Mouse (Mus musculus) heart, postnatal 10 days (tissue): ENCODE data around the gene Tdrkh. TPM values are rescaled to one million over a fixed set of nuclear protein-coding genes. Genes with fewer than 3 reads are reported as not detected.

ENCODE experiments used
- DNase-seq, 2 experiments: peaks; one replicate each; pipeline ENCODE4 v3.0.0; 2021
- intact Hi-C: fragments of 180-260 bp; cut with DNase I; formaldehyde crosslinking; loops from one replicate; pipeline ENCODE4 v1.15.1; 2025
- total RNA-seq, 2 experiments: library from RNA; stranded (reverse); gene quantifications; 2 replicates each; pipeline ENCODE4 v1.2.3; 2021

Gene Tdrkh
- total RNA-seq, 2 experiments from 2014 or later: 6.2 to 6.3 TPM

- DNase-seq: no peak
- intact Hi-C loops: loop anchor here (10.0 kb wide), 1 partner anchor 395 kb away; no protein-coding TSS in a partner anchor
Observed at GRCm38 (mm10) chr3:94449377-94449776, 36.3 kb downstream of the Tdrkh start.

GRCm38 (mm10) chr3:94456529-94457000 lies 43.5 kb downstream of the Tdrkh start:
- peak; percentile 85 to 89 for DNase-seq
- intact Hi-C loops: loop anchor here (1.0 to 5.0 kb wide), 4 partner anchors 46 to 446 kb away; partner anchors contain the start of gene Snx27

GRCm38 (mm10) chr3:94457055-94457454 lies 44.0 kb downstream of the Tdrkh start:
- intact Hi-C loops: loop anchor here (5.0 kb wide), 2 partner anchors 125 to 445 kb away; partner anchors contain the start of gene Snx27
- DNase-seq: no peak

GRCm38 (mm10) chr3:94459834-94460233 lies 46.8 kb downstream of the Tdrkh start:
- intact Hi-C loops: loop anchor here (5.0 kb wide), 2 partner anchors 122 to 442 kb away; partner anchors contain the start of gene Snx27
- DNase-seq: no peak

GRCm38 (mm10) chr3:94463926-94464578 lies 51.0 kb downstream of the Tdrkh start:
- no peak for DNase-seq
- intact Hi-C loops: no loop called here

GRCm38 (mm10) chr3:94465632-94466430 lies 52.8 kb downstream of the Tdrkh start:
- intact Hi-C loops: no loop called here
- DNase-seq: no peak

- intact Hi-C loops: no loop called here
- DNase-seq: no peak
Observed at GRCm38 (mm10) chr3:94468931-94469330, 55.9 kb downstream of the Tdrkh start.

- DNase-seq: peak; percentile 37 to 51
- intact Hi-C loops: no loop called here
Observed at GRCm38 (mm10) chr3:94472447-94473114, 59.5 kb downstream of the Tdrkh start.

GRCm38 (mm10) chr3:94473115-94473505 lies 60.0 kb downstream of the Tdrkh start:
- peak; percentile 28 to 34 for DNase-seq
- intact Hi-C loops: no loop called here

- intact Hi-C loops: no loop called here
- DNase-seq: peak; percentile 14 to 35
Observed at GRCm38 (mm10) chr3:94473567-94474232, 60.6 kb downstream of the Tdrkh start.

GRCm38 (mm10) chr3:94476301-94477035 lies 63.4 kb downstream of the Tdrkh start:
- no peak for DNase-seq
- intact Hi-C loops: no loop called here

- no peak for DNase-seq
- intact Hi-C loops: no loop called here
Observed at GRCm38 (mm10) chr3:94477444-94477843, 64.4 kb downstream of the Tdrkh start.

- intact Hi-C loops: no loop called here
- peak in 1 of 2 experiments; percentile 20 for DNase-seq
Observed at GRCm38 (mm10) chr3:94477981-94478422, 64.9 kb downstream of the Tdrkh start, which contains the start of gene Celf3. Celf3 (plus strand) TSS chr3:94478295.

- DNase-seq: no peak
- intact Hi-C loops: no loop called here
Observed at GRCm38 (mm10) chr3:94478591-94479169, 65.6 kb downstream of the Tdrkh start.

GRCm38 (mm10) chr3:94479564-94479963 lies 66.5 kb downstream of the Tdrkh start:
- DNase-seq: peak; percentile 11 to 40
- intact Hi-C loops: no loop called here

- intact Hi-C loops: no loop called here
- DNase-seq: no peak
Observed at GRCm38 (mm10) chr3:94480291-94480884, 67.3 kb downstream of the Tdrkh start, which contains the start of gene Riiad1. Riiad1 (minus strand) TSS chr3:94480341.

GRCm38 (mm10) chr3:94481429-94481828 lies 68.4 kb downstream of the Tdrkh start:
- intact Hi-C loops: no loop called here
- DNase-seq: no peak

- DNase-seq: peak; percentile 10 to 21
- intact Hi-C loops: no loop called here
Observed at GRCm38 (mm10) chr3:94482764-94483385, 69.8 kb downstream of the Tdrkh start.
